Mouse (Mus musculus) neural tube, embryonic 12.5 days (tissue): ENCODE measurements around the gene Focad. TPM values are rescaled to one million over a fixed set of nuclear protein-coding genes. Genes with fewer than 3 reads are reported as not detected.
A peak's percentile ranks its signal among the peaks of the same experiment; 100 is the strongest.

Source experiments
- ATAC-seq: fragments of 200-750 bp; cut with Nextera tagmentation; 2 replicates; pipeline ENCODE4 v1.8.0; 2017; ENCODE audit warnings: low read depth, mild to moderate bottlenecking, moderate TSS enrichment, moderate library complexity; ENCODE audit not compliant: low FRiP score
- H3K27ac ChIP-seq: fragments of 300-500 bp; sonication (generic); 2 replicates; pipeline ENCODE4 v1.5.1; 2016
- H3K27me3 ChIP-seq: fragments of 300-500 bp; sonication (generic); replicated peaks from 2 replicates; pipeline ENCODE4 v1.6.1; 2016; ENCODE audit warnings: mild to moderate bottlenecking
- H3K36me3 ChIP-seq: fragments of 300-500 bp; sonication (generic); 2 replicates; pipeline ENCODE4 v1.6.1; 2016; ENCODE audit warnings: mild to moderate bottlenecking
- H3K4me1 ChIP-seq: fragments of 300-500 bp; sonication (generic); 2 replicates; pipeline ENCODE4 v1.6.1; 2016
- H3K4me2 ChIP-seq: fragments of 300-500 bp; sonication (generic); replicated peaks from 2 replicates; pipeline ENCODE4 v1.6.1; 2016; ENCODE audit warnings: mild to moderate bottlenecking
- H3K4me3 ChIP-seq: fragments of 300-500 bp; sonication (generic); 2 replicates; pipeline ENCODE4 v1.5.1; 2016
- H3K9ac ChIP-seq: fragments of 300-500 bp; sonication (generic); 2 replicates; pipeline ENCODE4 v1.6.1; 2016; ENCODE audit warnings: mild to moderate bottlenecking
- H3K9me3 ChIP-seq: fragments of 300-500 bp; sonication (generic); 2 replicates; pipeline ENCODE4 v1.6.1; 2016; ENCODE audit warnings: mild to moderate bottlenecking
- whole genome bisulfite sequencing: fragments of 180-500 bp; shearing (Covaris S2); methylation state at CpG from one replicate; pipeline ENCODE4 v1.1.7; 2016; 5-methylcytosine and 5-hydroxymethylcytosine counted together
- polyA plus RNA-seq: library from polyadenylated mRNA; unstranded; fragments of >200 nt; fragmentation: Nextera tagmentation; extraction: Ambion mirVana; gene quantifications from 2 replicates; pipeline ENCODE4 v1.2.1, GENCODE M21; 2016

Gene Focad
- polyA plus RNA-seq, 1 experiment from 2014 or later = 14.0 TPM

GRCm38 (mm10) chr4:88231375-88231774, 136.9 kb downstream of the Focad start:
- no peak overlapping the region for H3K4me2 ChIP-seq
- no peaks in the 10 kb centered on the region for H3K4me1 ChIP-seq
- H3K27me3 ChIP-seq = no peaks in the 10 kb centered on the region
- no peaks in the 10 kb centered on the region for H3K9me3 ChIP-seq
- WGBS = 90% methylated on average over 3 of the region's 3 CpGs
- H3K4me3 ChIP-seq = no peak overlapping the region
- H3K36me3 ChIP-seq = no peaks in the 10 kb centered on the region
- H3K27ac ChIP-seq = no peak overlapping the region
- no peak for ATAC-seq
- H3K9ac ChIP-seq = no peak overlapping the region

DNA sequence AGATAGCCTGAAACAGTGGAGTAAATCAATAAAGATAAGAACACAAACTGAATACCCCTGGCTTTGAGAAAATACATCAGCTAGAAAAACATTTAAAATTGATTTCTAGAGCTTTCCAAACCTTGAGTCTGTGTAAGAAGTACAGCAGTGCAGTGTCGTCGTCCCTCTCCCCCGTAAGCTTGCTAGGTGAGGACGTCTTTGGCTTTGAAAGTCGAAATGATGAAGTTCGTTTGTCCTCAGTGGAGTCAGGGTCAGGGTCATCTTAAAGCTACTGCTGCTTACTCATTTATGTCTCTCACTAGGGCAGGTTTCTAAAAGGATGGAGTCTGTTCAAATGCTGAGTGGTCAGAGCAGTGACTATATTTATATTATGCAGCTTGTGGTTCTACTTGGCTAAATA, 141.5 kb downstream of the Focad start:
- Histone ChIP-seq H3K27ac (no peak overlapping the region), H3K27me3 (no peaks in the 10 kb centered on the region), H3K9me3 (no peaks in the 10 kb centered on the region), H3K4me2 (no peak overlapping the region), H3K4me3 (no peak overlapping the region), H3K4me1 (peaks cover 16% of the 10 kb centered on the region), H3K36me3 (no peaks in the 10 kb centered on the region), H3K9ac (no peak overlapping the region)
- ATAC-seq = no peak
- WGBS = 49% methylated on average over 6 of the region's 6 CpGs

DNA sequence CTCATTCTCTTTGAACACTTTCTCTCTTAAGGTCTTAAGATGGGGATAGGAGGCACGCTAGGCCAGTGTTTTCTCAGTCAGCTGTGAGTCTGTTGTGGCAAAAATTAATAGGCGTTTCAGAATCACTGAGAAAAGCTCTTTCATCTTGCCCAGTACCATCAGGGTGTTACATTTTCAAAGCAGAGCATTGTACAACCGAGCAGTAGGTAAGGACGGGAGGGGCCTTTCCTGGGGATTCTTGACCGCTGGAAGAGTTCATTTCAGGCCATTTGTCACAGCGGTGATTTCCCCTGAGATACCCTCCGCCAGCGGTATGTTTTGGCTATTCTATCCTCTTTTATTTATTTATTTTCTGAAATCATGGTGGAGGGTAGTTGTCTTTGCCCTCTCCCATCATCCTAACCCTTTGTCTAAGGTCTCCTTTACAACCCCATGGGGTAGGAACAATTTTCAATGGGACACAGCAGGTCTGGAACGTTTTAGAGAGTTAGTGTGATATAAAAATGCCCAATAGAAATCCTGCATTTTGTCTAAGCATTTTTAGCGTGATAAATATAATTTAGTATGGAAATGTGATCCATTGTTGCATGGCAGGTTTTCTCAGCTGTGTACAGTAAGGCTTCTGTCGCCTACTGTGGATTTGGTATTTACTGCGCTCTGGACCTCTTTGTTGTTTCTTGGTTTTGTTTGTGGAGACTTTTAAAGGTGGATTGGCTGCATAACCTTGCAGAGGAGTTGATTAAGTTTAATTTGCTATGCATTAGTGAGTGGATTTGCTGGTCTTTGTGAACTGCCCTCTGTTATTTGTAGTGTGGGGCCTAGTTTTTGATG, 142.7 kb downstream of the Focad start:
- H3K4me2 ChIP-seq = 0 out of 2 replicates have a peak overlapping the region, but pooled peaks have one; percentile 3
- no peak overlapping the region for H3K27ac ChIP-seq
- H3K9me3 ChIP-seq = no peaks in the 10 kb centered on the region
- no peak overlapping the region for H3K9ac ChIP-seq
- no peaks in the 10 kb centered on the region for H3K36me3 ChIP-seq
- no peaks in the 10 kb centered on the region for H3K27me3 ChIP-seq
- no peak overlapping the region for H3K4me3 ChIP-seq
- peak; percentile 74 for ATAC-seq
- WGBS = 21% methylated on average over 12 of the region's 12 CpGs
- peaks cover 16% of the 10 kb centered on the region for H3K4me1 ChIP-seq

- H3K4me2 ChIP-seq = no peak overlapping the region
Observed at GRCm38 (mm10) chr4:88238351-88238750, 143.9 kb downstream of the Focad start.

GRCm38 (mm10) chr4:88243834-88244233, 149.4 kb downstream of the Focad start:
- no peaks in the 10 kb centered on the region for H3K9me3 ChIP-seq
- no peak overlapping the region for H3K4me2 ChIP-seq
- no peak overlapping the region for H3K9ac ChIP-seq
- 94% methylated on average over 2 of the region's 2 CpGs for WGBS
- H3K4me3 ChIP-seq = no peak overlapping the region
- 0 out of 2 replicates have a peak, but pooled peaks cover 2% of the 10 kb centered on the region for H3K4me1 ChIP-seq
- H3K27me3 ChIP-seq = no peaks in the 10 kb centered on the region
- no peak overlapping the region for H3K27ac ChIP-seq
- no peak for ATAC-seq
- H3K36me3 ChIP-seq = no peaks in the 10 kb centered on the region

More at GRCm38 (mm10) chr4:88238351-88238750, 143.9 kb downstream of the Focad start:
- 19% methylated on average over 7 of the region's 7 CpGs for WGBS
- Histone ChIP-seq H3K27me3 (no peaks in the 10 kb centered on the region), H3K9ac (no peak overlapping the region), H3K4me3 (no peak overlapping the region), H3K9me3 (no peaks in the 10 kb centered on the region), H3K27ac (no peak overlapping the region), H3K4me1 (peaks cover 16% of the 10 kb centered on the region), H3K36me3 (no peaks in the 10 kb centered on the region)
- ATAC-seq = no peak

DNA sequence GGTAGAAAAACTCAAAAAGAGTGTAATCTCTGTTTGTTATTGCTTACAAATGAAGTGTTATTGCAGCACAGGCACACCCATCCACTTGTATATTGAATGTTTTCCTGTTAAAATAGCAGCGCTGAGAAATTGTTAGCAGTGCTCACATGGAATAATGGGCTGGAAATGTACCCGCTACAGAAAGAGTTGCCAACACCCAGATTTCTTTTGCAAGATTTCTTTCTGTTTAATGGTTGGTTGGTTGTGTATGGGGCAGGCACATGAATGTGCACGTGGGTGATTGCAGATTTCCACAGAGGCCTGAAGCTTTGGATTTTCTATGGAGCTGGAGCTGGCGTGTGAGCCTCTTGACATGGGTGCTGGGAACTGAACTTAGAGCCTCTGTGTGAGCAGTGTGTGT, 151.1 kb downstream of the Focad start:
- Histone ChIP-seq H3K9ac (no peak overlapping the region), H3K4me3 (no peak overlapping the region), H3K27me3 (no peaks in the 10 kb centered on the region), H3K36me3 (no peaks in the 10 kb centered on the region), H3K4me2 (no peak overlapping the region), H3K27ac (no peak overlapping the region), H3K4me1 (no peaks in the 10 kb centered on the region), H3K9me3 (no peaks in the 10 kb centered on the region)
- WGBS = 84% methylated on average over 4 of the region's 4 CpGs
- no peak for ATAC-seq

DNA sequence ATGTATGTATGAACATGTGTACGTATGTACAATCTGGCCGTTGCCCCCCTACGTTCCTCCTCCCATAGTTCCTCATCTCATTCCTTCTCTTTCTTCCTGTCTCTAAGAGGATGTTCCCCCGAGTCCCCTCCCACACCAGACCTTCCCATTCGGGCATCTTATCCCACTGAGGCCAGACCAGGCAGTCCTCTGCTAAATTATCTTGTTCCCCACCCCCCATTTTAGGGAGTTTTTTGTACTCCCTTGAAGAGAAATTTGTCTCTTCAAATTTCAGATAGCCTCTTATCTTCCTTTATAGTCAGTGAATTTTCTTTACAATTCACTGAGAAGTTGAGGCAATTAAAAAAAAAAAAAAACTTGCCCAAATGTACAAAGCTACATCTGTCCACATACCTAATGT, 166.9 kb downstream of the Focad start:
- Histone ChIP-seq H3K4me3 (no peak overlapping the region), H3K4me1 (no peaks in the 10 kb centered on the region), H3K36me3 (no peaks in the 10 kb centered on the region), H3K27me3 (no peaks in the 10 kb centered on the region), H3K9me3 (no peaks in the 10 kb centered on the region), H3K4me2 (no peak overlapping the region), H3K9ac (no peak overlapping the region), H3K27ac (no peak overlapping the region)
- no peak for ATAC-seq
- WGBS = 96% methylated on average over 5 of the region's 5 CpGs

- Histone ChIP-seq H3K9ac (no peak overlapping the region), H3K27ac (no peak overlapping the region), H3K4me2 (no peak overlapping the region), H3K4me3 (no peak overlapping the region), H3K4me1 (no peaks in the 10 kb centered on the region), H3K36me3 (no peaks in the 10 kb centered on the region), H3K9me3 (no peaks in the 10 kb centered on the region), H3K27me3 (no peaks in the 10 kb centered on the region)
- ATAC-seq = no peak
- 84% methylated on average over 1 of the region's 1 CpGs for WGBS
Observed at GRCm38 (mm10) chr4:88264536-88264935, 170.1 kb downstream of the Focad start.

- Histone ChIP-seq H3K36me3 (no peaks in the 10 kb centered on the region), H3K4me3 (no peak overlapping the region), H3K9me3 (no peaks in the 10 kb centered on the region), H3K27ac (no peak overlapping the region), H3K27me3 (no peaks in the 10 kb centered on the region), H3K4me1 (peaks cover 2% of the 10 kb centered on the region; the same call in 1 of the 2 replicates), H3K4me2 (no peak overlapping the region), H3K9ac (no peak overlapping the region)
- 83% methylated on average over 7 of the region's 7 CpGs for WGBS
- no peak for ATAC-seq
Observed at GRCm38 (mm10) chr4:88270408-88271067, 176.1 kb downstream of the Focad start.

DNA sequence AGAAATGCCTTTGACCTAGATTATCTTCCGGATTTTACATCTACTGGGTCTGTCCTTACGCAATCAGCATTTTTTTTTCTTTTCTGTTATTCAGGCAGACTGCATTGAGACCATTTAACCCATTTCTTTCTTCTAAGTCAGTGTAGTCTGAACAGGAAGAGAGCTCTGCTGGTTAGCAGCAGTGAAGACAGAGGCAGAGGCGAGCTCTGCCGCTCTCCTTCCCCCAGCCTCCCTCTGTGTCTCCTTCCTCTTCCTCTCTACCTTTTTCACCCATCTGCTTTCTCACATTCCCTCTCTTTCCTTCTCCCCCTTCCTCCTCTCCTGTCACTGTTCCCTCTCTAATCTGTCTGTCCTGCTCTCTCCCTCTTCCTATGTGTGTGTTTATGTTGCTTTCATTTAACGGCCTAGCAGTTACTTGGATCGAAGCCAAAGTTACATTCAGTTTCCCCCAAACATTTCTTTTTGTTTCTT, 181.2 kb downstream of the Focad start:
- Histone ChIP-seq H3K9ac (no peak overlapping the region), H3K27ac (no peak overlapping the region), H3K36me3 (no peaks in the 10 kb centered on the region), H3K4me3 (no peak overlapping the region), H3K4me2 (no peak overlapping the region), H3K9me3 (no peaks in the 10 kb centered on the region), H3K27me3 (no peaks in the 10 kb centered on the region), H3K4me1 (peaks cover 4% of the 10 kb centered on the region; the same call in 1 of the 2 replicates)
- no peak for ATAC-seq
- WGBS = 66% methylated on average over 6 of the region's 6 CpGs

DNA sequence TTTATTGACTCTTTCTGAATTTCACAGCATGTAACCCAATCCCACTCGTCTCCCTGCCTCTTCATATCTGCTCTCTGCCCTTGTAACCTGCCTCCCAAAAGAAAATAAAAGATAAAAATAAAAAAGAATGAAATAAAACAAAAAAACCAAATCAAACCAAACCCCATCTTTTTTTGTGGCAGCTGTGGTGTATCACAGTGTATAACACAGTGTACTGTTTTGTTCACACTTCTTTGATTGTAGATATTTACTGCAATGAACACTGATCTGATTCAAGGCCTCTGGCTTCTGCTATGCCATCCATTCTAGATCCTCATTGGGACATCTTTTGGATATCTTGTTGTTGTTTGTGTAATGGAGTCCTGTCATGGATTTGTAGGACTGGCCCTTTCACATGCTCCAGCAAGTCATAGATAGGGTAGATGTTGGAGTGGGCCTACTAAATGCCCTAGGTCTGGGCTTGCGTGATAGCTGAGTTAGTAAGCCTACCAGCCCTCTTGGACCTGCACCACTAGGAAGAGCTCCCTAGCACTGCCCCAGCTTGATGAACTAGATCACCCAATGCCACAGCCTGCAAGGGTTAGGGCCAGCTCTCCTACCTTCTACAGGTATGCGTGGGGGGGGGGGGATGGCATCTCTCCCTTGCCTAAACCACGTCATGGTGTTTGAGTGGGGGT, 181.8 kb downstream of the Focad start:
- Histone ChIP-seq H3K9ac (no peak overlapping the region), H3K27ac (no peak overlapping the region), H3K4me2 (no peak overlapping the region), H3K36me3 (no peaks in the 10 kb centered on the region), H3K9me3 (no peaks in the 10 kb centered on the region), H3K27me3 (no peaks in the 10 kb centered on the region), H3K4me1 (peaks cover 4% of the 10 kb centered on the region; the same call in 1 of the 2 replicates), H3K4me3 (no peak overlapping the region)
- WGBS = 76% methylated on average over 4 of the region's 4 CpGs
- ATAC-seq = no peak

DNA sequence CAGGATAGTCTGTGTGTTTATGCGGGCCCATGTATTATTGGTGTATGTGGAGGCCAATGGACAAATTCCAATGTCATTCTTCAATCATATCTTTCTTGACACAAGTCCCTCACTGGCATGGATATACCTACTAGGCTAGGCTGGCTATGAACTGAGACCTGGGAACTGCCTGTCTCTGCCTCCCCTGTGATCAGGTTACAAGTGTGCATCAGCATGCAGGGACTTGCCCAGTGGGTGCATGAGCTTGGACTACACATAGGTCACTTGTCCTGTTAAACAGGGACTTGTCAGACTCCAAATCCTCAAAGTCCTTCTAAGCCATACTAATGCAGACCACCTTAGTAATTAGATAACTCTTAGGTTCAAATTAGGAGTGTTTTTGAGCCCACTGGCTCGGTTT, 184.1 kb downstream of the Focad start:
- no peak overlapping the region for H3K9ac ChIP-seq
- H3K9me3 ChIP-seq = no peaks in the 10 kb centered on the region
- ATAC-seq = no peak
- no peaks in the 10 kb centered on the region for H3K36me3 ChIP-seq
- H3K4me2 ChIP-seq = no peak overlapping the region
- no peak overlapping the region for H3K4me3 ChIP-seq
- no peak overlapping the region for H3K27ac ChIP-seq
- WGBS = 88% methylated on average over 2 of the region's 2 CpGs
- H3K27me3 ChIP-seq = no peaks in the 10 kb centered on the region
- H3K4me1 ChIP-seq = peaks cover 4% of the 10 kb centered on the region; the same call in 1 of the 2 replicates
